Mouse (Mus musculus) ES-E14 (cell line): ENCODE measurements around the gene Nanog. TPM values are rescaled to one million over a fixed set of nuclear protein-coding genes. Genes with fewer than 3 reads are reported as not detected.
"Not testable (repeated sequence)": the region's sequence is repeated elsewhere in the genome, so short reads cannot be mapped to it uniquely, and the experiment has no call there.

Experiments used
- DNase-seq: peaks from one replicate; pipeline ENCODE4 v3.0.0-alpha.2; 2013; ENCODE audit warnings: low read depth, low spot score
- H3K27ac ChIP-seq: 2 replicates; pipeline ENCODE4 v1.5.1; 2012; ENCODE audit warnings: low read depth, mild to moderate bottlenecking, low read length, moderate library complexity, mixed read lengths; ENCODE audit not compliant: poor library complexity, insufficient read depth, severe bottlenecking
- H3K36me3 ChIP-seq: 2 replicates; pipeline ENCODE4 v1.6.1; 2012; ENCODE audit warnings: mild to moderate bottlenecking, low read length, moderate library complexity, mixed read lengths; ENCODE audit not compliant: control insufficient read depth, poor library complexity, insufficient read depth, severe bottlenecking
- H3K4me1 ChIP-seq, 2 experiments: fragments of 150-350 bp in 1 of 2; sonication (generic) in 1 of 2; 2 replicates each; pipeline ENCODE4 v1.6.1; 2012; ENCODE audit warnings: low read length in 2 of 2, mild to moderate bottlenecking in 1 of 2, mixed read lengths in 1 of 2; ENCODE audit not compliant: control insufficient read depth in 2 of 2, insufficient read depth in 2 of 2, poor library complexity in 1 of 2
- H3K4me3 ChIP-seq, 2 experiments: fragments of 150-350 bp in 1 of 2; sonication (generic) in 1 of 2; 2 replicates each; pipeline ENCODE4 v1.5.1; 2012; ENCODE audit warnings: low read length in 2 of 2, low read depth in 1 of 2, mild to moderate bottlenecking in 1 of 2, mixed read lengths in 1 of 2; ENCODE audit not compliant: insufficient read depth in 1 of 2, poor library complexity in 1 of 2, severe bottlenecking in 1 of 2
- H3K9ac ChIP-seq: 2 replicates; pipeline ENCODE4 v1.6.1; 2012; ENCODE audit warnings: low read depth, mild to moderate bottlenecking, low read length, mixed read lengths; ENCODE audit not compliant: poor library complexity, insufficient read depth, severe bottlenecking
- H3K9me3 ChIP-seq: fragments of 150-350 bp; sonication (generic); 2 replicates; pipeline ENCODE4 v1.6.1; 2012; ENCODE audit warnings: low read depth, mild to moderate bottlenecking, low read length; ENCODE audit not compliant: control insufficient read depth, insufficient read depth
- CHD2 ChIP-seq: IDR thresholded peaks from 2 replicates; pipeline ENCODE4 v1.6.1; 2014; ENCODE audit warnings: mild to moderate bottlenecking, low read depth, low read length, inconsistent platforms
- HCFC1 ChIP-seq: IDR thresholded peaks from 2 replicates; pipeline ENCODE4 v1.6.1; 2012; ENCODE audit warnings: low read length, inconsistent platforms, borderline replicate concordance; ENCODE audit not compliant: insufficient read depth
- MAFK ChIP-seq: IDR thresholded peaks from 2 replicates; pipeline ENCODE4 v1.6.1; 2014; ENCODE audit warnings: mild to moderate bottlenecking, low read depth, low read length, inconsistent platforms; ENCODE audit not compliant: insufficient read depth
- ZC3H11A ChIP-seq: IDR thresholded peaks from 2 replicates; pipeline ENCODE4 v1.6.1; 2012; ENCODE audit warnings: low read depth, mild to moderate bottlenecking, inconsistent platforms, low read length, borderline replicate concordance
- ZNF384 ChIP-seq: IDR thresholded peaks from 2 replicates; pipeline ENCODE4 v1.6.1; 2012; ENCODE audit warnings: low read depth, low read length, inconsistent platforms
- in situ Hi-C, 2 experiments: fragments of 600-800 bp; cut with MboI; formaldehyde crosslinking; loops; one replicate each; pipeline ENCODE4 v1.15.1; 2025; ENCODE audit warnings: low sequenced_read_pairs in 2 of 2, inconsistent platforms in 1 of 2; ENCODE audit not compliant: unreplicated experiment in 2 of 2
- total RNA-seq: library from RNA; depleted of rRNA; stranded (reverse); fragments of 300-350 nt; gene quantifications from 2 replicates; pipeline ENCODE4 v1.2.3, GENCODE M21; 2012

Nanog gene
- total RNA-seq, 1 experiment: 138 TPM

DNA sequence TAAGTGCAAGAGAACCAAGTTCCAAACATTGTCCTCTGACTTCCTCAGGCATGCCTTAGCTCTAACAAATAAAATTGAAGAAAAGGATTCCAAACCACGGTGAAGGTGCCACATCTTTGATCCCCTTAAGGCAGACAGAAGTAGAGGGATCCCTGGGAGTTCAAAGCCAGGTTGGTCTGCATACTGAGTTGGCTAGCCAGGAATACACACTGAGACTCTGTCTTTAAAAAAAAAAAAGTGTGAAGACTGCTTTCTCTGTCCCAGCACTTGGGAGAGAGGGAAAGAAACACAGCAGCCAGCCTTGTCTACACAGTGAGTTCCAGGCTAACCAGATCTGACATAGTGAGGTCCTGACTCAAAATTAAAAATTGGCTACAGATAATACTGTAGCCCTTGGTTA lies 3.6 kb upstream of the Nanog start:
- H3K4me1 ChIP-seq: peaks cover 6 to 7% of the 10 kb centered on the region in 2 experiments

DNA sequence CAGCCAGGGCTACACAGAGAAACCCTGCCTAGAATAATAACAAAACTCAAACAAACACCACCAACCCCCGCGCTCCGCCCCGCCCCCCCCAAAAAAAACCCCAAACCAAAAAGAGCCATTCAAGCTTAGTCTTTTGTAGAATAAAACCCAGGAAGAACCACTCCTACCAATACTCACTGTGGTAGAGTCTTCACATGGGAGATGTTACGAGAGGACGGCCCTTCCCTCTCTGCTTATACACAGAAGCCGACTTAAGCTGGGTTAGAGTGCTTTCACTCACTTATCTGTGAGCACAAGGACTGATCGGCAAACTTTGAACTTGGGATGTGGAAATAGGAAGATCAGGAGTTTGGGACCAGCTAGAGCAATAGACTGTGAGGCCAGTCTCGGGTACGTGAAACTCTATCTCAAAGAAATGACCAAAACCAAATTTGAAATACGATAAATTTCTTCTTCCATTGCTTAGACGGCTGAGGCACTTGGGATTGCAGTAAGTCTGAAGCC lies 900 bp upstream of the Nanog start:
- Histone ChIP-seq H3K4me3 (peak overlapping the region; percentile 78 to 88), H3K27ac (peak overlapping the region; percentile 88; the same call in 1 of the 2 replicates), H3K36me3 (peaks cover 8% of the 10 kb centered on the region; the same call in 1 of the 2 replicates), H3K9me3 (no peaks in the 10 kb centered on the region), H3K4me1 (peaks cover 6 to 7% of the 10 kb centered on the region in 2 experiments), H3K9ac (peak overlapping the region; percentile 53; the same call in 1 of the 2 replicates)
- in situ Hi-C loops: loop anchor here in 1 of 2 experiments (5.0 kb wide), 1 partner anchor 44 kb away; no protein-coding TSS in a partner anchor
- no peak for DNase-seq
- TF ChIP-seq HCFC1: no peak
- TF ChIP-seq ZC3H11A: no peak
- no peak for TF ChIP-seq MAFK
- TF ChIP-seq ZNF384: no peak
- no peak for TF ChIP-seq CHD2

More for the DNA sequence above, 3.6 kb upstream of the Nanog start:
- no peak for DNase-seq
- TF ChIP-seq ZNF384 (peak; percentile 74), MAFK (no peak)
- H3K4me3 ChIP-seq: peak overlapping the region; percentile 27 to 50
- H3K9me3 ChIP-seq: no peaks in the 10 kb centered on the region
- H3K9ac ChIP-seq: peak overlapping the region; percentile 50; the same call in 1 of the 2 replicates
- H3K36me3 ChIP-seq: no peaks in the 10 kb centered on the region; the same call in 1 of the 2 replicates
- H3K27ac ChIP-seq: peak overlapping the region; percentile 100
- in situ Hi-C loops: no loop called here

DNA sequence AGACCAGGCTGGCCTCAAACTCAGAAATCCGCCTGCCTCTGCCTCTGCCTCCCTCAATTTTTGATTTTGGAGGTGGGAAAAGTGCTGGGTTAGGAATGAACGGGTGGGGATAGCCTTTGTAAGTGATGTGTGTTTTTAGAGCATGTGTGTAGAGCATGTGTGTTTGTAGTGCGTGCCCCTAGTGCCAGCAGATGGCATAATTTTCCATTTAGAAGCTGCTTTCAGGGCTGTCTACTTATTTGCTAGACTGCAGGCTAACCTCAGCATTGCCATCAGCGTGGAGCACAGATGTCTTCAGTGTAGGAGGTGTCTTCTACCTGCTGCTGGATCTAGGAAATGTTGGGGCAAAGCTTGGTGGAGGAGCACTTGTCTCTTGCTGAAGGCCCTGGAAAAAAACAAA lies 1.5 kb downstream of the Nanog start:
- Histone ChIP-seq H3K4me3 (peak overlapping the region; percentile 78 to 88), H3K36me3 (peaks cover 25% of the 10 kb centered on the region), H3K4me1 (peaks cover 4 to 7% of the 10 kb centered on the region in 2 experiments), H3K9me3 (no peaks in the 10 kb centered on the region), H3K27ac (peak overlapping the region; percentile 48; the same call in 1 of the 2 replicates), H3K9ac (peak overlapping the region; percentile 84)
- in situ Hi-C loops: loop anchor here in 1 of 2 experiments (5.0 kb wide), 1 partner anchor 47 kb away; no protein-coding TSS in a partner anchor
- no peak for DNase-seq
- TF ChIP-seq ZC3H11A (no peak), CHD2 (no peak), MAFK (no peak), ZNF384 (no peak), HCFC1 (no peak)

DNA sequence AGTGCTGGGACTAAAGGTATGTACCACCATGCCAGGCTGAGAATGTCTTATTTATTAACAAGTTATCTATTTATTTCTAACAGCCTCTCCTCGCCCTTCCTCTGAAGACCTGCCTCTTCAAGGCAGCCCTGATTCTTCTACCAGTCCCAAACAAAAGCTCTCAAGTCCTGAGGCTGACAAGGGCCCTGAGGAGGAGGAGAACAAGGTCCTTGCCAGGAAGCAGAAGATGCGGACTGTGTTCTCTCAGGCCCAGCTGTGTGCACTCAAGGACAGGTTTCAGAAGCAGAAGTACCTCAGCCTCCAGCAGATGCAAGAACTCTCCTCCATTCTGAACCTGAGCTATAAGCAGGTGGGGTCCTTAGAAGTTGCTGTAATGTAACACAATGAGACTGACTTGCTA lies 4.2 kb downstream of the Nanog start:
- in situ Hi-C loops: no loop called here
- no peak overlapping the region; a peak in 1 of 4 replicates for H3K4me3 ChIP-seq

DNA sequence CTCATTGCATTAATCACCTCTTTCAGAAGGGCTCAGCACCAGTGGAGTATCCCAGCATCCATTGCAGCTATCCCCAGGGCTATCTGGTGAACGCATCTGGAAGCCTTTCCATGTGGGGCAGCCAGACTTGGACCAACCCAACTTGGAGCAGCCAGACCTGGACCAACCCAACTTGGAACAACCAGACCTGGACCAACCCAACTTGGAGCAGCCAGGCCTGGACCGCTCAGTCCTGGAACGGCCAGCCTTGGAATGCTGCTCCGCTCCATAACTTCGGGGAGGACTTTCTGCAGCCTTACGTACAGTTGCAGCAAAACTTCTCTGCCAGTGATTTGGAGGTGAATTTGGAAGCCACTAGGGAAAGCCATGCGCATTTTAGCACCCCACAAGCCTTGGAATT lies 5.8 kb downstream of the Nanog start:
- H3K4me3 ChIP-seq, H3K9ac ChIP-seq, in situ Hi-C loops, DNase-seq, H3K4me1 ChIP-seq, H3K9me3 ChIP-seq: not testable (repeated sequence)
- Histone ChIP-seq H3K36me3 (peaks cover 30% of the 10 kb centered on the region), H3K27ac (peak overlapping the region; percentile 40; the same call in 1 of the 2 replicates)

More for the DNA sequence above, 4.2 kb downstream of the Nanog start:
- Histone ChIP-seq H3K9me3 (no peaks in the 10 kb centered on the region), H3K36me3 (peaks cover 30% of the 10 kb centered on the region), H3K4me1 (0 out of 4 replicates have a peak, but pooled peaks cover 0 to 2% of the 10 kb centered on the region in 2 experiments), H3K27ac (no peak overlapping the region), H3K9ac (no peak overlapping the region)
- DNase-seq: no peak
- no peak for TF ChIP-seq CHD2
- no peak for TF ChIP-seq ZNF384
- no peak for TF ChIP-seq HCFC1
- no peak for TF ChIP-seq MAFK
- TF ChIP-seq ZC3H11A: no peak
